9 mouse cellular contexts compared by ENCODE assay signal in the genomic region with DNA sequence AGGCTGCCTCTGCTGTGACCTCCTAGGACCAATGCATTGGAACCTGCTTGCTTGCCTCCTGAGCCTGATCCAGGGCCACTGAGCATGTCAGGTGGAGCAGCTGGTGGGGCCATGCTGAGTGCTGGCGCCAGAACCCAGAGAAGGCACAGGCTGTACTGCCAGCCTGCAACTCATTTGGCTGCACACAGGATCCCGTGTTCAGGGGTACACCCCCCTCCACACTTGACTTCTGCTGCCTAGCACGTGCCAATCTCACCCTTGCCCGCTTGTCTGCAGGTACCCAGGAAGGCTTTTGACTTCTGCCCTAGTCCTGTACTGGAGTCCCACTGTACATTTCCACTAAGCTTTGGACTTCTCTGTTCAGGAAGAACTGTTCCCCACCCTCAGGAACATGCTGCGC. TPM values are rescaled to one million over a fixed set of nuclear protein-coding genes. Genes with fewer than 3 reads are reported as not detected.
A peak's percentile ranks its signal among the peaks of the same experiment; 100 is the strongest.
DNase-seq lines count a peak whose midpoint lies in the region; ATAC-seq lines count a peak whose summit lies in the region.
"Had no signal": no experiment of that assay in that cellular context is flagged by ENCODE, and none has a peak within 500 bp of the region (broad histone marks: within the 10 kb centered on the region; RNA-seq: fewer than 3 reads in every experiment).

No protein-coding gene starts in this region.

- no peaks in the 10 kb centered on the region for H3K27me3 ChIP-seq in kidney, embryonic 15.5 days

- intact Hi-C loops in gastrocnemius, postnatal 14 days (cut with DNase I; ENCODE audit: low total_unique reads) = loop anchor here (10.0 kb wide), 1 partner anchor 522 kb away; a partner anchor contains a TSS

- 88% methylated on average over 5 of the region's 5 CpGs for WGBS in kidney, embryonic 15.5 days

- peaks cover 13% of the 10 kb centered on the region for H3K4me1 ChIP-seq in kidney, embryonic 15.5 days

- ATAC-seq in kidney, embryonic 15.5 days (replicated peaks; ENCODE audit: low FRiP score) = no peak

- no peaks in the 10 kb centered on the region for H3K9me3 ChIP-seq in kidney, embryonic 15.5 days (replicated peaks)
- H3K9me3 ChIP-seq: megakaryocyte, embryonic 14.5 days had no signal

- no peak overlapping the region for H3K27ac ChIP-seq in kidney, embryonic 15.5 days

- peak; percentile 62 for DNase-seq in kidney, adult 18-20 months
- peak; percentile 95 for DNase-seq in cerebellum, adult 8-10 months
- peak; percentile 30 for DNase-seq in gastrocnemius, postnatal 14 days
- peak; percentile 57 to 74 for DNase-seq in layer of hippocampus, postnatal 10 days (ENCODE audit: low spot score in 2 of 2)
- no peak for DNase-seq in urinary bladder, postnatal 25 days (ENCODE audit: low spot score)
- DNase-seq in adrenal gland, adult 8-10 months = no peak
- no peak for DNase-seq in lung, adult 18-20 months

- no peak overlapping the region for H3K4me2 ChIP-seq in kidney, embryonic 15.5 days

- 0 out of 2 replicates have a peak, but pooled peaks cover 4% of the 10 kb centered on the region for H3K36me3 ChIP-seq in kidney, embryonic 15.5 days

- no peak overlapping the region for H3K4me3 ChIP-seq in kidney, embryonic 15.5 days (replicated peaks)
- H3K4me3 ChIP-seq: megakaryocyte, embryonic 14.5 days had no signal

- H3K9ac ChIP-seq in kidney, embryonic 15.5 days = no peak overlapping the region

RNA-seq across cellular contexts. Expression of a gene that starts 19.3 kb away (rescaled TPM):
- polyA plus RNA-seq in kidney, embryonic 15.5 days (2015; fragmentation: Nextera tagmentation; extraction: Ambion mirVana) = 85.7 and 88.6 TPM in 2 replicates
- total RNA-seq in gastrocnemius, postnatal 14 days (2021) = 10 to 100 TPM; 53.3 to 53.6 TPM
- 100 to 1,000 TPM; 119 to 132 TPM for total RNA-seq in layer of hippocampus, postnatal 10 days (2021)
- 100 to 1,000 TPM; 117 to 132 (median 119) TPM for total RNA-seq in adrenal gland, adult 8-10 months (2022)

Comparison
In these comparisons a context has a peak if more than half of its experiments do, and no peak if none do; other contexts are left out.
1. DNase-seq: peak in kidney, adult 18-20 months (single experiment), cerebellum, adult 8-10 months (single experiment), gastrocnemius, postnatal 14 days (single experiment) and layer of hippocampus, postnatal 10 days (2 of 2); none in urinary bladder, postnatal 25 days (single experiment), adrenal gland, adult 8-10 months (single experiment) and lung, adult 18-20 months (0 of 2).